Mouse (Mus musculus): ENCODE measurements around the gene Dynlrb1. TPM values are rescaled to one million over a fixed set of nuclear protein-coding genes. Genes with fewer than 3 reads are reported as not detected.

Gene Dynlrb1
- polyA plus RNA-seq, 1 experiment from 2014 or later = 160 TPM

- no peak overlapping the region for H3K9ac ChIP-seq
- no peak overlapping the region for H3K4me3 ChIP-seq
- peaks cover 30% of the 10 kb centered on the region for H3K36me3 ChIP-seq
- no peak overlapping the region for H3K27ac ChIP-seq
- 77% methylated on average over 7 of the region's 7 CpGs for WGBS (ENCODE audit: insufficient replicate concordance)
- no peaks in the 10 kb centered on the region for H3K9me3 ChIP-seq (replicated peaks)
- H3K4me2 ChIP-seq = no peak overlapping the region
- H3K4me1 ChIP-seq = peaks cover 13% of the 10 kb centered on the region
- ATAC-seq = no peak
- no peaks in the 10 kb centered on the region for H3K27me3 ChIP-seq (replicated peaks)
Measured at GRCm38 (mm10) chr2:155284647-155285046, 48.3 kb downstream of the Dynlrb1 start.

GRCm38 (mm10) chr2:155285744-155286143, 49.4 kb downstream of the Dynlrb1 start:
- Histone ChIP-seq H3K9me3 (replicated peaks) (no peaks in the 10 kb centered on the region), H3K9ac (no peak overlapping the region), H3K4me2 (no peak overlapping the region), H3K27ac (no peak overlapping the region), H3K4me3 (no peak overlapping the region), H3K36me3 (peaks cover 41% of the 10 kb centered on the region), H3K4me1 (peaks cover 13% of the 10 kb centered on the region), H3K27me3 (replicated peaks) (no peaks in the 10 kb centered on the region)
- 81% methylated on average over 6 of the region's 6 CpGs for WGBS (ENCODE audit: insufficient replicate concordance)
- ATAC-seq = no peak

GRCm38 (mm10) chr2:155287456-155288250, 51.3 kb downstream of the Dynlrb1 start:
- Histone ChIP-seq H3K4me2 (no peak overlapping the region), H3K9ac (no peak overlapping the region), H3K27me3 (replicated peaks) (no peaks in the 10 kb centered on the region), H3K27ac (no peak overlapping the region), H3K36me3 (peaks cover 55% of the 10 kb centered on the region), H3K4me3 (no peak overlapping the region), H3K9me3 (replicated peaks) (no peaks in the 10 kb centered on the region), H3K4me1 (peaks cover 13% of the 10 kb centered on the region)
- ATAC-seq = no peak
- WGBS (ENCODE audit: insufficient replicate concordance) = 74% methylated on average over 4 of the region's 4 CpGs

- WGBS (ENCODE audit: insufficient replicate concordance) = 79% methylated on average over 8 of the region's 8 CpGs
- H3K27me3 ChIP-seq (replicated peaks) = no peaks in the 10 kb centered on the region
- H3K27ac ChIP-seq = no peak overlapping the region
- H3K4me3 ChIP-seq = no peak overlapping the region
- peaks cover 13% of the 10 kb centered on the region for H3K4me1 ChIP-seq
- H3K9me3 ChIP-seq (replicated peaks) = no peaks in the 10 kb centered on the region
- no peak overlapping the region for H3K4me2 ChIP-seq
- peaks cover 52% of the 10 kb centered on the region for H3K36me3 ChIP-seq
- no peak for ATAC-seq
- no peak overlapping the region for H3K9ac ChIP-seq
Measured at GRCm38 (mm10) chr2:155290066-155290465, 53.7 kb downstream of the Dynlrb1 start.

- Histone ChIP-seq H3K36me3 (peaks cover 85% of the 10 kb centered on the region), H3K4me2 (no peak overlapping the region), H3K27ac (no peak overlapping the region), H3K27me3 (replicated peaks) (no peaks in the 10 kb centered on the region), H3K4me3 (no peak overlapping the region), H3K9ac (no peak overlapping the region), H3K9me3 (replicated peaks) (no peaks in the 10 kb centered on the region), H3K4me1 (no peaks in the 10 kb centered on the region)
- WGBS (ENCODE audit: insufficient replicate concordance) = 73% methylated on average over 2 of the region's 2 CpGs
- ATAC-seq = no peak
Measured at GRCm38 (mm10) chr2:155293382-155293781, 57.0 kb downstream of the Dynlrb1 start.

GRCm38 (mm10) chr2:155293946-155294345, 57.6 kb downstream of the Dynlrb1 start:
- no peak for ATAC-seq
- peaks cover 90% of the 10 kb centered on the region for H3K36me3 ChIP-seq
- WGBS (ENCODE audit: insufficient replicate concordance) = 79% methylated on average over 4 of the region's 4 CpGs

GRCm38 (mm10) chr2:155295453-155295852, 59.1 kb downstream of the Dynlrb1 start:
- WGBS (ENCODE audit: insufficient replicate concordance) = 78% methylated on average over 6 of the region's 6 CpGs
- ATAC-seq = no peak
- Histone ChIP-seq H3K4me1 (no peaks in the 10 kb centered on the region), H3K9me3 (replicated peaks) (no peaks in the 10 kb centered on the region), H3K36me3 (peaks cover 89% of the 10 kb centered on the region), H3K27me3 (replicated peaks) (no peaks in the 10 kb centered on the region), H3K9ac (no peak overlapping the region), H3K4me3 (no peak overlapping the region), H3K27ac (no peak overlapping the region), H3K4me2 (no peak overlapping the region)

More at GRCm38 (mm10) chr2:155293946-155294345, 57.6 kb downstream of the Dynlrb1 start:
- Histone ChIP-seq H3K4me3 (no peak overlapping the region), H3K9me3 (replicated peaks) (no peaks in the 10 kb centered on the region), H3K4me2 (no peak overlapping the region), H3K9ac (no peak overlapping the region), H3K27me3 (replicated peaks) (no peaks in the 10 kb centered on the region), H3K4me1 (no peaks in the 10 kb centered on the region), H3K27ac (no peak overlapping the region)

- H3K36me3 ChIP-seq = peaks cover 72% of the 10 kb centered on the region
- 79% methylated on average over 4 of the region's 4 CpGs for WGBS (ENCODE audit: insufficient replicate concordance)
- no peak for ATAC-seq
Measured at GRCm38 (mm10) chr2:155299563-155299962, 63.2 kb downstream of the Dynlrb1 start.

More at GRCm38 (mm10) chr2:155299563-155299962, 63.2 kb downstream of the Dynlrb1 start:
- Histone ChIP-seq H3K4me2 (no peak overlapping the region), H3K9ac (no peak overlapping the region), H3K4me3 (no peak overlapping the region), H3K9me3 (replicated peaks) (no peaks in the 10 kb centered on the region), H3K4me1 (no peaks in the 10 kb centered on the region), H3K27me3 (replicated peaks) (no peaks in the 10 kb centered on the region), H3K27ac (no peak overlapping the region)

Other genes starting within 250 kb of the Dynlrb1 start
- 0.53 and 0.62 TPM in 2 replicates for gene Gm14226, start 218.3 kb upstream of the Dynlrb1 start, polyA plus RNA-seq (2016; fragmentation: Nextera tagmentation; extraction: Ambion mirVana)
- 65.4 and 67.1 TPM in 2 replicates for gene Ahcy, start 162.0 kb upstream of the Dynlrb1 start, polyA plus RNA-seq (2016; fragmentation: Nextera tagmentation; extraction: Ambion mirVana)
- gene Itch, start 103.0 kb upstream of the Dynlrb1 start, polyA plus RNA-seq (2016; fragmentation: Nextera tagmentation; extraction: Ambion mirVana) = 25.3 and 25.9 TPM in 2 replicates
- gene Map1lc3a, start 39.8 kb downstream of the Dynlrb1 start, polyA plus RNA-seq (2016; fragmentation: Nextera tagmentation; extraction: Ambion mirVana) = 27.4 and 28.9 TPM in 2 replicates
- 29.0 and 29.5 TPM in 2 replicates for gene Pigu, start 120.9 kb downstream of the Dynlrb1 start, polyA plus RNA-seq (2016; fragmentation: Nextera tagmentation; extraction: Ambion mirVana)
- gene Trp53inp2, start 144.5 kb downstream of the Dynlrb1 start, polyA plus RNA-seq (2016; fragmentation: Nextera tagmentation; extraction: Ambion mirVana) = 2.5 and 3.6 TPM in 2 replicates
- gene Ncoa6, start 237.4 kb downstream of the Dynlrb1 start, polyA plus RNA-seq (2016; fragmentation: Nextera tagmentation; extraction: Ambion mirVana) = 9.2 and 10.4 TPM in 2 replicates